Mouse (Mus musculus) olfactory bulb, adult 2 months (tissue): Measurements from ENCODE around the gene Siva1.

Experiments
- CTCF ChIP-seq: fragments of 200-500 bp; IDR thresholded peaks from 2 replicates; pipeline ENCODE4 v1.5.1; 2012; ENCODE audit warnings: low read depth, mild to moderate bottlenecking, low read length, moderate library complexity; ENCODE audit not compliant: insufficient read depth
- POLR2A ChIP-seq: fragments of 200-500 bp; IDR thresholded peaks from 2 replicates; pipeline ENCODE4 v1.6.1; 2012; ENCODE audit warnings: mild to moderate bottlenecking, low read depth, low read length, moderate library complexity; ENCODE audit not compliant: insufficient read depth

DNA sequence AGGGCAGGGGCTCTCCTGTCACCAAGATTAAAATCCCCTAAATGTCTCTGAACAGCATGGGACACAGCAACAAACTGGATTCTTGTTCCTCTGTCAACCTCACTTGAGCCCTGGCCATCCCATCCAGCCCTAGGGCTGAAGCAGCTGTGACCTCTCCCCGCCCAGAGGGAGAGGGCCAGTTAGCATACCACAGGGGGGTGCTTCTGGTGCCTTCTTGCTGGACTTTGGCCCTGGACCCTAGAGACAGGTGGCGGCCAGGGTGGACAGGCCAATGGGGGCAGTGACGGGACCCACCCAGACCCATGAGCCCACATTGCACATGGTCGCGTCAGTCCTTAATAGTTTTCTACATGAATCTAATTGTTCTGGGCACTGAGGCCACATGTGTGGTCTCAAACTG, 9.6 kb downstream of the Siva1 start:
- no peak for TF ChIP-seq POLR2A
- TF ChIP-seq CTCF = no peak
